Mouse (Mus musculus): ENCODE data around the gene Eif4e3. TPM values are rescaled to one million over a fixed set of nuclear protein-coding genes. Genes with fewer than 3 reads are reported as not detected.
A peak's percentile ranks its signal among the peaks of the same experiment; 100 is the strongest.

The Eif4e3 gene
- polyA plus RNA-seq, 1 experiment from 2014 or later: 19.6 TPM

- Histone ChIP-seq H3K27ac (ENCODE audit: low read depth, low read length) (no peak overlapping the region), H3K9me3 (ENCODE audit: control insufficient read depth, low read length) (no peaks in the 10 kb centered on the region), H3K9ac (ENCODE audit: low read length) (no peak overlapping the region), H3K4me2 (ENCODE audit: low read depth) (no peak overlapping the region), H3K4me3 (ENCODE audit: low read depth, low read length) (no peak overlapping the region), H3K36me3 (ENCODE audit: control insufficient read depth, insufficient read depth, low read length) (no peaks in the 10 kb centered on the region), H3K4me1 (ENCODE audit: control insufficient read depth, insufficient read depth, low read length) (peaks cover 20% of the 10 kb centered on the region), H3K27me3 (ENCODE audit: control insufficient read depth, insufficient read depth, low read length) (no peaks in the 10 kb centered on the region)
- ATAC-seq (ENCODE audit: insufficient read depth, low FRiP score, low TSS enrichment) (no peak), DNase-seq (ENCODE audit: low spot score) (no peak)
- 67% methylated on average over 6 of the region's 6 CpGs for WGBS
Observed at GRCm38 (mm10) chr6:99611866-99612265, 54.7 kb downstream of the Eif4e3 start.

- peaks cover 18% of the 10 kb centered on the region for H3K4me1 ChIP-seq (ENCODE audit: control insufficient read depth, insufficient read depth, low read length)
- H3K27ac ChIP-seq (ENCODE audit: low read depth, low read length): no peak overlapping the region
- no peak overlapping the region for H3K4me3 ChIP-seq (ENCODE audit: low read depth, low read length)
- no peak for DNase-seq (ENCODE audit: low spot score)
- H3K27me3 ChIP-seq (ENCODE audit: control insufficient read depth, insufficient read depth, low read length): no peaks in the 10 kb centered on the region
- H3K9me3 ChIP-seq (ENCODE audit: control insufficient read depth, low read length): no peaks in the 10 kb centered on the region
- H3K4me2 ChIP-seq (ENCODE audit: low read depth): no peak overlapping the region
- H3K9ac ChIP-seq (ENCODE audit: low read length): no peak overlapping the region
- no peak for ATAC-seq (ENCODE audit: insufficient read depth, low FRiP score, low TSS enrichment)
- H3K36me3 ChIP-seq (ENCODE audit: control insufficient read depth, insufficient read depth, low read length): no peaks in the 10 kb centered on the region
- 44% methylated on average over 14 of the region's 14 CpGs for WGBS
Observed at GRCm38 (mm10) chr6:99610454-99611427, 55.8 kb downstream of the Eif4e3 start.

GRCm38 (mm10) chr6:99606079-99606478, 60.5 kb downstream of the Eif4e3 start:
- Histone ChIP-seq H3K9ac (ENCODE audit: low read length) (no peak overlapping the region), H3K36me3 (ENCODE audit: control insufficient read depth, insufficient read depth, low read length) (no peaks in the 10 kb centered on the region), H3K27ac (ENCODE audit: low read depth, low read length) (no peak overlapping the region), H3K9me3 (ENCODE audit: control insufficient read depth, low read length) (no peaks in the 10 kb centered on the region), H3K4me1 (ENCODE audit: control insufficient read depth, insufficient read depth, low read length) (0 out of 2 replicates have a peak, but pooled peaks cover 8% of the 10 kb centered on the region), H3K4me3 (ENCODE audit: low read depth, low read length) (no peak overlapping the region), H3K27me3 (ENCODE audit: control insufficient read depth, insufficient read depth, low read length) (no peaks in the 10 kb centered on the region), H3K4me2 (ENCODE audit: low read depth) (no peak overlapping the region)
- DNase-seq (ENCODE audit: low spot score) (no peak), ATAC-seq (ENCODE audit: insufficient read depth, low FRiP score, low TSS enrichment) (no peak)
- whole genome bisulfite sequencing: 69% methylated on average over 7 of the region's 7 CpGs

- no peaks in the 10 kb centered on the region for H3K4me1 ChIP-seq (ENCODE audit: control insufficient read depth, insufficient read depth, low read length)
- no peak for DNase-seq (ENCODE audit: low spot score)
- 71% methylated on average over 2 of the region's 2 CpGs for WGBS
- no peak overlapping the region for H3K27ac ChIP-seq (ENCODE audit: low read depth, low read length)
- no peaks in the 10 kb centered on the region for H3K36me3 ChIP-seq (ENCODE audit: control insufficient read depth, insufficient read depth, low read length)
- ATAC-seq (ENCODE audit: insufficient read depth, low FRiP score, low TSS enrichment): no peak
- no peaks in the 10 kb centered on the region for H3K27me3 ChIP-seq (ENCODE audit: control insufficient read depth, insufficient read depth, low read length)
- no peak overlapping the region for H3K4me3 ChIP-seq (ENCODE audit: low read depth, low read length)
- no peaks in the 10 kb centered on the region for H3K9me3 ChIP-seq (ENCODE audit: control insufficient read depth, low read length)
- H3K9ac ChIP-seq (ENCODE audit: low read length): no peak overlapping the region
- no peak overlapping the region for H3K4me2 ChIP-seq (ENCODE audit: low read depth)
Observed at GRCm38 (mm10) chr6:99604758-99605157, 61.8 kb downstream of the Eif4e3 start.

- no peak overlapping the region for H3K9ac ChIP-seq (ENCODE audit: low read length)
- no peak overlapping the region for H3K27ac ChIP-seq (ENCODE audit: low read depth, low read length)
- no peak for ATAC-seq (ENCODE audit: insufficient read depth, low FRiP score, low TSS enrichment)
- no peaks in the 10 kb centered on the region for H3K36me3 ChIP-seq (ENCODE audit: control insufficient read depth, insufficient read depth, low read length)
- WGBS: 94% methylated on average over 7 of the region's 7 CpGs
- H3K4me3 ChIP-seq (ENCODE audit: low read depth, low read length): no peak overlapping the region
- H3K4me2 ChIP-seq (ENCODE audit: low read depth): no peak overlapping the region
- no peak for DNase-seq (ENCODE audit: low spot score)
- H3K27me3 ChIP-seq (ENCODE audit: control insufficient read depth, insufficient read depth, low read length): no peaks in the 10 kb centered on the region
- peaks cover 4% of the 10 kb centered on the region; the same call in 1 of the 2 replicates for H3K4me1 ChIP-seq (ENCODE audit: control insufficient read depth, insufficient read depth, low read length)
- no peaks in the 10 kb centered on the region for H3K9me3 ChIP-seq (ENCODE audit: control insufficient read depth, low read length)
Observed at GRCm38 (mm10) chr6:99602434-99602833, 64.1 kb downstream of the Eif4e3 start.

- WGBS: 80% methylated on average over 8 of the region's 8 CpGs
- H3K4me1 ChIP-seq (ENCODE audit: control insufficient read depth, insufficient read depth, low read length): peaks cover 4% of the 10 kb centered on the region; the same call in 1 of the 2 replicates
- H3K9me3 ChIP-seq (ENCODE audit: control insufficient read depth, low read length): no peaks in the 10 kb centered on the region
- H3K9ac ChIP-seq (ENCODE audit: low read length): no peak overlapping the region
- no peak overlapping the region for H3K4me3 ChIP-seq (ENCODE audit: low read depth, low read length)
- H3K27ac ChIP-seq (ENCODE audit: low read depth, low read length): no peak overlapping the region
- H3K36me3 ChIP-seq (ENCODE audit: control insufficient read depth, insufficient read depth, low read length): no peaks in the 10 kb centered on the region
- ATAC-seq (ENCODE audit: insufficient read depth, low FRiP score, low TSS enrichment) (no peak), DNase-seq (ENCODE audit: low spot score) (no peak)
- no peak overlapping the region for H3K4me2 ChIP-seq (ENCODE audit: low read depth)
- H3K27me3 ChIP-seq (ENCODE audit: control insufficient read depth, insufficient read depth, low read length): no peaks in the 10 kb centered on the region
Observed at GRCm38 (mm10) chr6:99600886-99601285, 65.7 kb downstream of the Eif4e3 start.

GRCm38 (mm10) chr6:99600168-99600793, 66.3 kb downstream of the Eif4e3 start:
- Histone ChIP-seq H3K36me3 (ENCODE audit: control insufficient read depth, insufficient read depth, low read length) (no peaks in the 10 kb centered on the region), H3K9ac (ENCODE audit: low read length) (no peak overlapping the region), H3K4me1 (ENCODE audit: control insufficient read depth, insufficient read depth, low read length) (peaks cover 4% of the 10 kb centered on the region; the same call in 1 of the 2 replicates), H3K9me3 (ENCODE audit: control insufficient read depth, low read length) (no peaks in the 10 kb centered on the region), H3K4me3 (ENCODE audit: low read depth, low read length) (no peak overlapping the region), H3K27ac (ENCODE audit: low read depth, low read length) (no peak overlapping the region), H3K4me2 (ENCODE audit: low read depth) (no peak overlapping the region), H3K27me3 (ENCODE audit: control insufficient read depth, insufficient read depth, low read length) (no peaks in the 10 kb centered on the region)
- WGBS: 39% methylated on average over 10 of the region's 10 CpGs
- ATAC-seq (ENCODE audit: insufficient read depth, low FRiP score, low TSS enrichment): peak; percentile 67; the same call in 1 of the 2 replicates
- peak; percentile 64 for DNase-seq (ENCODE audit: low spot score)

- H3K27me3 ChIP-seq (ENCODE audit: control insufficient read depth, insufficient read depth, low read length): no peaks in the 10 kb centered on the region
- WGBS: 9% methylated on average over 8 of the region's 8 CpGs
- no peak overlapping the region for H3K4me3 ChIP-seq (ENCODE audit: low read depth, low read length)
- no peaks in the 10 kb centered on the region for H3K9me3 ChIP-seq (ENCODE audit: control insufficient read depth, low read length)
- H3K9ac ChIP-seq (ENCODE audit: low read length): no peak overlapping the region
- no peak overlapping the region for H3K4me2 ChIP-seq (ENCODE audit: low read depth)
- ATAC-seq (ENCODE audit: insufficient read depth, low FRiP score, low TSS enrichment) (0 out of 2 replicates have a peak, but pooled peaks have one; percentile 31), DNase-seq (ENCODE audit: low spot score) (peak; percentile 49)
- peaks cover 4% of the 10 kb centered on the region; the same call in 1 of the 2 replicates for H3K4me1 ChIP-seq (ENCODE audit: control insufficient read depth, insufficient read depth, low read length)
- H3K27ac ChIP-seq (ENCODE audit: low read depth, low read length): no peak overlapping the region
- no peaks in the 10 kb centered on the region for H3K36me3 ChIP-seq (ENCODE audit: control insufficient read depth, insufficient read depth, low read length)
Observed at GRCm38 (mm10) chr6:99599651-99600050, 66.9 kb downstream of the Eif4e3 start.
